Mouse (Mus musculus) liver, adult 2 months (tissue): ENCODE measurements around the gene Nr1i3. TPM values are rescaled to one million over a fixed set of nuclear protein-coding genes. Genes with fewer than 3 reads are reported as not detected.

Experiments used
- DNase-seq: peaks from one replicate; pipeline ENCODE4 v3.0.0-alpha.2; 2011; ENCODE audit warnings: low read depth, low spot score; ENCODE audit errors: extremely low read depth
- H3K27ac ChIP-seq: fragments of 200-500 bp; replicated peaks from 2 replicates; pipeline ENCODE4 v1.5.1; 2012; ENCODE audit warnings: low read depth, mild to moderate bottlenecking, control low read depth, inconsistent platforms, low read length; ENCODE audit not compliant: insufficient read depth
- H3K27me3 ChIP-seq: fragments of 200-500 bp; 2 replicates; pipeline ENCODE4 v1.6.1; 2012; ENCODE audit warnings: mild to moderate bottlenecking, moderate library complexity, low read length, inconsistent platforms; ENCODE audit not compliant: control insufficient read depth, insufficient read depth
- H3K36me3 ChIP-seq: fragments of 200-500 bp; 2 replicates; pipeline ENCODE4 v1.6.1; 2012; ENCODE audit warnings: low read length, inconsistent platforms; ENCODE audit not compliant: control insufficient read depth, insufficient read depth
- H3K4me1 ChIP-seq: fragments of 200-500 bp; 2 replicates; pipeline ENCODE4 v1.6.1; 2011; ENCODE audit warnings: low read length; ENCODE audit not compliant: control insufficient read depth, insufficient read depth
- H3K4me3 ChIP-seq: fragments of 200-500 bp; 2 replicates; pipeline ENCODE4 v1.5.1; 2011; ENCODE audit warnings: low read depth, mild to moderate bottlenecking, control low read depth, low read length, moderate library complexity; ENCODE audit not compliant: insufficient read depth
- H3K79me2 ChIP-seq: fragments of 200-500 bp; 2 replicates; pipeline ENCODE4 v1.6.1; 2012; ENCODE audit warnings: inconsistent platforms, mild to moderate bottlenecking, low read length, moderate library complexity; ENCODE audit not compliant: control insufficient read depth, insufficient read depth
- H3K9ac ChIP-seq: fragments of 200-500 bp; 2 replicates; pipeline ENCODE4 v1.6.1; 2012; ENCODE audit warnings: low read depth, mild to moderate bottlenecking, control low read depth, inconsistent platforms, low read length
- CTCF ChIP-seq: fragments of 200-500 bp; IDR thresholded peaks from 2 replicates; pipeline ENCODE4 v1.5.1; 2011; ENCODE audit warnings: low read depth, low read length, control low read depth
- POLR2A ChIP-seq: fragments of 200-500 bp; IDR thresholded peaks from 2 replicates; pipeline ENCODE4 v1.6.1; 2011; ENCODE audit warnings: low read length, control low read depth; ENCODE audit not compliant: insufficient read depth; ENCODE audit errors: extremely low read depth
- WGBS: fragments of 180-500 bp; shearing (Covaris S2); methylation state at CpG from one replicate; pipeline ENCODE4 v1.1.7; 2018; 5-methylcytosine and 5-hydroxymethylcytosine counted together
- polyA plus RNA-seq: library from polyadenylated mRNA; depleted of rRNA; stranded (reverse); fragments of >200 nt; gene quantifications from 2 replicates; pipeline ENCODE4 v1.2.3, GENCODE M21; 2012
- total RNA-seq: library from RNA; depleted of rRNA; stranded (reverse); fragments of >200 nt; gene quantifications from 2 replicates; pipeline ENCODE4 v1.2.3, GENCODE M21; 2014

The Nr1i3 gene
- total and polyA plus RNA-seq, 2 experiments, result 229 to 264 TPM

DNA sequence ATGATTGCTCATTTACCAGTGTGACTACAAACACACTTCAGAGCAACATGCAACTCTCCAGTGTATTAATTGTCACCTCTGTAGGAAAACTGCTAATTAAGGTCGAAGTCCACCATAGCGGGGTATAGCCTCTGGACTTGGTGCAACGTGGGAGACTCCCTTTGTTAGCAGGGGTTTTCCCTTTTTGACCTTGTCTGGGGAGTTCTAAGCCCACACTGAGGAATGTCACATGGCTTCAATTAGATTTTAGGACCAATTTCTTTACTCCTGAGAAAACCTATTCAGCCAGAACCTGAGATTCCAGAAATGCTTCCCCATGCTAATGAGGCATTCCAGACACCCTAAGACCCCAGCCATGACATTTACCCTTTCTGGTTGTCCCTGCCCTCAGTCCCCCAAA lies 16.4 kb downstream of the Nr1i3 start:
- Histone ChIP-seq H3K4me3 (no peak overlapping the region), H3K4me1 (peaks cover 24% of the 10 kb centered on the region)
- WGBS, result 52% methylated on average over 3 of the region's 3 CpGs

DNA sequence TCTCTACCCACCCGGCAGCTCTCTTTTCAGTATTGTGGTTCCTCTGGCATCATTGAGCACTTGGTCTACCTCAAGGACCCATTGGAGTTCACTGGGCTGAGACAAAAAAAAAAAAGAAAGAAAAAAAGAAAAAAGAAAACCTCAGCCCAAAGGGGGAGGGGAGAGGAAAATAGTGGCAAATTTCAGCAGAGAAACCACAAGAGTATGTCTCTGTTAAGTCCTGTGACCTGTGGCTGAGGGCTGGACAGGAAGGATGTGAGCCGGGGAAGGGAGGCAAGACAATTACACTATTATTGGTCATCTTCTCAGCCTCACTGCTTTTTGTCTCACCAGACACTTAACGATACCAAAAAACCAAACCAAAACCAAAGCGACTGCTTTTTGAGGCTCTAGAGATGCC lies 18.1 kb downstream of the Nr1i3 start:
- H3K36me3 ChIP-seq, result peaks cover 18% of the 10 kb centered on the region
- H3K27ac ChIP-seq, result peak overlapping the region; percentile 98
- H3K27me3 ChIP-seq, result no peaks in the 10 kb centered on the region
- no peaks in the 10 kb centered on the region for H3K79me2 ChIP-seq
- H3K4me3 ChIP-seq, result no peak overlapping the region
- no peak for DNase-seq
- H3K4me1 ChIP-seq, result peaks cover 24% of the 10 kb centered on the region
- 68% methylated on average over 4 of the region's 4 CpGs for WGBS
- TF ChIP-seq POLR2A (no peak), CTCF (no peak)
- no peak overlapping the region for H3K9ac ChIP-seq

More for the DNA sequence above, 16.4 kb downstream of the Nr1i3 start:
- H3K27me3 ChIP-seq, result no peaks in the 10 kb centered on the region
- TF ChIP-seq CTCF (no peak), POLR2A (no peak)
- H3K9ac ChIP-seq, result no peak overlapping the region
- H3K27ac ChIP-seq, result peak overlapping the region; percentile 47
- no peaks in the 10 kb centered on the region for H3K79me2 ChIP-seq
- no peak for DNase-seq
- peaks cover 9% of the 10 kb centered on the region; the same call in 1 of the 2 replicates for H3K36me3 ChIP-seq

DNA sequence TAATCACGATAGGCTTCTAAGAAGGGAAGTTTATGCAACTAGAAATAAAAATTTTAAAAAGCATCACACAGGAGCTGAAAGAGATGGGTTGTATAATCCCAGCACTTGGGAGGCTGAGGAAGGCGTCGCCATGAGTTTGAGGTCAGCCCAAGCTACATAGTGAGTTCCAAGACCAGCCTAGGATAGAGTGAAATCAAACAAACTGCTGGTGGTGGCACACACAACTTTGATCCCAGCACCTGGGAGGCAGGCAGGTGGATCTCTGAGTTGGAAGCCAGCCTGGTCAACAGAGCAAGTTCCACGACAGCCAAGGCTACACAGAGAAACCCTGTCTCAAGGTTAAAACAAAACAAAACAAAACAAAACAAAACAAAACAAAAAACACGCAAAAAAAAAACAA lies 18.6 kb downstream of the Nr1i3 start:
- peak overlapping the region; percentile 98 for H3K27ac ChIP-seq
- WGBS, result 20% methylated on average over 5 of the region's 5 CpGs
- peak; percentile 94 for DNase-seq

DNA sequence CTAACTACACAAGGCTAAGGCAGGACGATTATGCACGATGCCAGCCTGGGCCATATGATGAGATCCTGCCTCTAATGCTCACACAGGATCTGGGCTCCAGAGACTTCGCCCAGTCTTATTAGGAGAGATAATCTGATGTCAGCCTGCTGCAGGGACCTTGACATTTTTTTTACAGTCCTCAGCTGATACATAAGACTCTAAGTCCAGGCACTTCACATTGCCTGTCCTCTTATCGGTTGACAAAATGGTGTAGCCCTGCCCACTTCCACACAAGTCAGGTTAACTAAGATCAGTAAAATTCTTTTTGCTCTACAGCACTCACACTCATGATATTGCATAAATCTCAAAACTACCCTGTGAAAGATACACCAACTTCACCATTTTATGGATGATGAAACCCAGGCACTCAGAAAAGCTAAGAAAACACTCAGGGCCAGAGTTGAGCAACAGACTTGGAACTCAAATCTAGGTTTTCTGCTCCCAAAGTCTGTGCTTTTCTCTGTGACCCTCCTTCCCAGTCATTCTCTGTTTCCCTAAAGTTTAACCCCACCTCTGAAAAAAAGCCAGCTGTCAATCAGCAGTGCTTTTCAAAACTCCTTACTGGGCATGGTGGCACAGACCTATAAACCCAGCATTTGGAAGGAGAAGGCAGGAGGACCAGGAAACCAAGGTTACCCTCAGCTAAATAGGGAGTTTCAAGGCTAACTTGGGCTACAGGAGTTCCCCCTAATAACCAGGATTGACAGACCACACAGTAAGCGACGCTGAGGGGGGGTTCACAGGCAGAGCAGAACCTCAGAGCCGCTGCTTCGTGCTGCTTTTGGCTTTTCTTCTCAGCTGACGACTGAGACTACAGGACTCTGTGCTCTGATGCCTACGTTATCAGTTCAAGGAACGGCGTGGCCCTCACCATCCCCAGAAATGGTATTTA lies 19.3 kb downstream of the Nr1i3 start:
- 62% methylated on average over 12 of the region's 12 CpGs for WGBS
- Histone ChIP-seq H3K4me3 (peak overlapping the region; percentile 14; the same call in 1 of the 2 replicates), H3K27ac (peak overlapping the region; percentile 98), H3K79me2 (no peaks in the 10 kb centered on the region), H3K4me1 (peaks cover 24% of the 10 kb centered on the region), H3K27me3 (no peaks in the 10 kb centered on the region), H3K36me3 (peaks cover 27% of the 10 kb centered on the region), H3K9ac (peak overlapping the region; percentile 58)
- no peak for TF ChIP-seq POLR2A
- TF ChIP-seq CTCF, result no peak
- peak; percentile 86 for DNase-seq

More for the DNA sequence above, 18.6 kb downstream of the Nr1i3 start:
- Histone ChIP-seq H3K27me3 (no peaks in the 10 kb centered on the region), H3K4me3 (no peak overlapping the region), H3K9ac (peak overlapping the region; percentile 58; the same call in 1 of the 2 replicates), H3K79me2 (no peaks in the 10 kb centered on the region), H3K4me1 (peaks cover 24% of the 10 kb centered on the region), H3K36me3 (peaks cover 22% of the 10 kb centered on the region)
- TF ChIP-seq POLR2A, result no peak
- no peak for TF ChIP-seq CTCF

DNA sequence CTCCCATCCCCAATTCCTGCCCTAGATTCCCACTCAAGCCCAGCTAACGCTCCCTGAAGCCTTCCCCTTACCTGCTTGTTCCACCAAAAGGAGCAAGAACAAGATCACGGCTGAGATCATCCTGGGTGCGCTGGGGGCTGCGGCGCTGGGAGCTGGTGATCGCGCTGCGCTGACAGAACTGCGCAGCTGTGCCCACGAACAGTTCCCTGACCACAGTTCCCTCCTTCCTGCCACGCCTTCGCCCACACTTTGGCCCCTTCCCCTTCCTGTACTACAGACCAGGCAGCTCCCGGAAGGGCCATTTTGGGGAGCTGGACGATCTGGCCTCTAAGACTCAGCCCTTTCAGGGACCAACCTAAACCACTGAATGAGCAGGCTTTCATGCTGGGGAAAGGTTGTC lies 20.4 kb downstream of the Nr1i3 start, which contains the start of gene Fcer1g:
Fcer1g (minus strand) TSS at position 240 of the 400 bp plus-strand sequence.
- Histone ChIP-seq H3K79me2 (no peaks in the 10 kb centered on the region), H3K4me1 (peaks cover 24% of the 10 kb centered on the region), H3K4me3 (peak within 1 kb of the TSS; percentile 54), H3K27ac (peak within 1 kb of the TSS; percentile 98), H3K36me3 (peaks cover 32% of the 10 kb centered on the region), H3K9ac (peak within 1 kb of the TSS; percentile 58), H3K27me3 (no peaks in the 10 kb centered on the region)
- WGBS, result 89% methylated on average over 14 of the region's 14 CpGs
- DNase-seq, result no peak
- TF ChIP-seq CTCF (no peak), POLR2A (0 out of 2 replicates have a peak, but pooled peaks have one; percentile 38)
